Mouse (Mus musculus): ENCODE results near the gene Vrk1.
A peak's percentile ranks its signal among the peaks of the same experiment; 100 is the strongest.

- TF ChIP-seq CTCF (IDR thresholded peaks at IDR 0.05 in 2 of 3, conservative IDR thresholded peaks at IDR 0.05 in 1 of 3; ENCODE audit: control insufficient read depth in 1 of 3, insufficient read depth in 1 of 3, low read depth in 2 of 3, low read length in 3 of 3, poor library complexity in 1 of 3, severe bottlenecking in 1 of 3), result no peak
- no peak for TF ChIP-seq MAZ (IDR thresholded peaks at IDR 0.05; ENCODE audit: low read depth, low read length)
- no peak for TF ChIP-seq POLR2A (IDR thresholded peaks at IDR 0.05; ENCODE audit: control insufficient read depth in 1 of 2, insufficient read depth in 1 of 2, low read depth in 1 of 2, low read length in 2 of 2, poor library complexity in 1 of 2)
- no peak for TF ChIP-seq ZKSCAN1 (IDR thresholded peaks at IDR 0.05; ENCODE audit: low read depth, low read length)
- 0 out of 4 replicates have a peak, but pooled peaks of 1 of the 2 experiments have one; percentile 25 for TF ChIP-seq EP300 (IDR thresholded peaks at IDR 0.05; ENCODE audit: low read depth in 1 of 2, low read length in 2 of 2)
Measured at GRCm38 (mm10) chr12:106027372-106027771, 17.3 kb downstream of the Vrk1 start.
